Mouse (Mus musculus) G1E (cell line): ENCODE results near the gene Ppp1r32.

Experiments
- CTCF ChIP-seq: IDR thresholded peaks from 2 replicates; pipeline ENCODE4 v1.5.1; 2012; ENCODE audit warnings: low read depth, low read length, inconsistent platforms, mixed read lengths
- GATA2 ChIP-seq: IDR thresholded peaks from 2 replicates; pipeline ENCODE4 v1.6.1; 2012; ENCODE audit warnings: low read depth, low read length, inconsistent platforms, borderline replicate concordance

- TF ChIP-seq GATA2 (no peak), CTCF (peak; percentile 76)
Observed at GRCm38 (mm10) chr19:10449708-10450107, 33.0 kb downstream of the Ppp1r32 start.
